Mouse (Mus musculus) intestine, embryonic 16.5 days (tissue): ENCODE data around the gene Mbnl2. TPM values are rescaled to one million over a fixed set of nuclear protein-coding genes. Genes with fewer than 3 reads are reported as not detected.
A peak's percentile ranks its signal among the peaks of the same experiment; 100 is the strongest.

Experiments used
- ATAC-seq: fragments of 200-750 bp; cut with Nextera tagmentation; 2 replicates; pipeline ENCODE4 v1.8.0; 2017; ENCODE audit warnings: moderate TSS enrichment, moderate library complexity
- H3K27ac ChIP-seq: fragments of 300-500 bp; sonication (generic); 2 replicates; pipeline ENCODE4 v1.5.1; 2014; ENCODE audit warnings: mild to moderate bottlenecking, low read length
- H3K27me3 ChIP-seq: fragments of 300-500 bp; sonication (generic); replicated peaks from 2 replicates; pipeline ENCODE4 v1.6.1; 2014; ENCODE audit warnings: low read length, control low read depth, mixed read lengths; ENCODE audit not compliant: control insufficient read depth, insufficient read depth
- H3K36me3 ChIP-seq: fragments of 300-500 bp; sonication (generic); 2 replicates; pipeline ENCODE4 v1.6.1; 2014; ENCODE audit warnings: low read length, control low read depth; ENCODE audit not compliant: control insufficient read depth, insufficient read depth
- H3K4me1 ChIP-seq: fragments of 300-500 bp; sonication (generic); 2 replicates; pipeline ENCODE4 v1.6.1; 2014; ENCODE audit warnings: low read length, control low read depth, mixed read lengths; ENCODE audit not compliant: control insufficient read depth, insufficient read depth
- H3K4me2 ChIP-seq: fragments of 300-500 bp; sonication (generic); 2 replicates; pipeline ENCODE4 v1.6.1; 2014; ENCODE audit warnings: low read depth, low read length, control low read depth
- H3K4me3 ChIP-seq: fragments of 300-500 bp; sonication (generic); 2 replicates; pipeline ENCODE4 v1.5.1; 2014; ENCODE audit warnings: mild to moderate bottlenecking, low read length
- H3K9ac ChIP-seq: fragments of 300-500 bp; sonication (generic); 2 replicates; pipeline ENCODE4 v1.6.1; 2014; ENCODE audit warnings: low read depth, low read length
- H3K9me3 ChIP-seq: fragments of 300-500 bp; sonication (generic); 2 replicates; pipeline ENCODE4 v1.6.1; 2016; ENCODE audit warnings: low read length, control low read depth; ENCODE audit not compliant: control insufficient read depth
- WGBS: fragments of 180-500 bp; shearing (Covaris S2); extraction: QIAGEN DNeasy Blood & Tissue Kit; methylation state at CpG from one replicate; pipeline ENCODE4 v1.1.7; 2014; 5-methylcytosine and 5-hydroxymethylcytosine counted together
- polyA plus RNA-seq: library from polyadenylated mRNA; unstranded; fragments of >200 nt; fragmentation: Nextera tagmentation; extraction: Ambion mirVana; gene quantifications from 2 replicates; pipeline ENCODE4 v1.2.1, GENCODE M21; 2015

The Mbnl2 gene
- polyA plus RNA-seq, result 114 and 127 TPM in 2 replicates

GRCm38 (mm10) chr14:120275246-120276238, at the start of gene Mbnl2:
Mbnl2 (plus strand) TSS chr14:120275669.
- peak within 1 kb of the TSS; percentile 96 for H3K27ac ChIP-seq
- H3K27me3 ChIP-seq, result no peaks in the 10 kb centered on the region
- no peaks in the 10 kb centered on the region for H3K9me3 ChIP-seq
- WGBS, result 1% methylated on average over 35 of the region's 35 CpGs
- H3K36me3 ChIP-seq, result no peaks in the 10 kb centered on the region
- peak; percentile 91 for ATAC-seq
- peak within 1 kb of the TSS; percentile 81 for H3K9ac ChIP-seq
- peak within 1 kb of the TSS; percentile 72 for H3K4me3 ChIP-seq
- peaks cover 28% of the 10 kb centered on the region for H3K4me1 ChIP-seq
- peak within 1 kb of the TSS; percentile 82 for H3K4me2 ChIP-seq

- Histone ChIP-seq H3K9me3 (no peaks in the 10 kb centered on the region), H3K4me1 (peaks cover 8% of the 10 kb centered on the region), H3K4me3 (no peak overlapping the region), H3K4me2 (no peak overlapping the region), H3K27ac (no peak overlapping the region), H3K27me3 (no peaks in the 10 kb centered on the region), H3K9ac (no peak overlapping the region), H3K36me3 (no peaks in the 10 kb centered on the region)
- ATAC-seq, result peak; percentile 71
- WGBS, result 31% methylated on average over 7 of the region's 7 CpGs
These were observed 43.4 kb upstream of the Mbnl2 start for GRCm38 (mm10) chr14:120232076-120232496.

GRCm38 (mm10) chr14:120235610-120236009, 39.9 kb upstream of the Mbnl2 start:
- H3K27ac ChIP-seq, result no peak overlapping the region
- no peaks in the 10 kb centered on the region for H3K27me3 ChIP-seq
- no peak for ATAC-seq
- no peak overlapping the region for H3K4me3 ChIP-seq
- H3K4me1 ChIP-seq, result peaks cover 12% of the 10 kb centered on the region
- no peaks in the 10 kb centered on the region for H3K9me3 ChIP-seq
- no peak overlapping the region for H3K9ac ChIP-seq
- no peak overlapping the region for H3K4me2 ChIP-seq
- 68% methylated on average over 7 of the region's 7 CpGs for WGBS
- no peaks in the 10 kb centered on the region for H3K36me3 ChIP-seq

GRCm38 (mm10) chr14:120238501-120238900, 37.0 kb upstream of the Mbnl2 start:
- H3K27ac ChIP-seq, result no peak overlapping the region
- no peaks in the 10 kb centered on the region for H3K27me3 ChIP-seq
- no peak overlapping the region for H3K9ac ChIP-seq
- no peak for ATAC-seq
- H3K4me1 ChIP-seq, result 0 out of 2 replicates have a peak, but pooled peaks cover 7% of the 10 kb centered on the region
- H3K36me3 ChIP-seq, result no peaks in the 10 kb centered on the region
- H3K9me3 ChIP-seq, result no peaks in the 10 kb centered on the region
- H3K4me2 ChIP-seq, result no peak overlapping the region
- no peak overlapping the region for H3K4me3 ChIP-seq

GRCm38 (mm10) chr14:120240209-120240608, 35.3 kb upstream of the Mbnl2 start:
- 48% methylated on average over 4 of the region's 4 CpGs for WGBS
- no peak overlapping the region for H3K9ac ChIP-seq
- no peak for ATAC-seq
- no peaks in the 10 kb centered on the region for H3K36me3 ChIP-seq
- no peaks in the 10 kb centered on the region for H3K27me3 ChIP-seq
- no peaks in the 10 kb centered on the region for H3K9me3 ChIP-seq
- no peak overlapping the region for H3K27ac ChIP-seq
- no peak overlapping the region for H3K4me2 ChIP-seq
- H3K4me3 ChIP-seq, result no peak overlapping the region
- 0 out of 2 replicates have a peak, but pooled peaks cover 7% of the 10 kb centered on the region for H3K4me1 ChIP-seq

GRCm38 (mm10) chr14:120242711-120243110, 32.8 kb upstream of the Mbnl2 start:
- WGBS, result 49% methylated on average over 5 of the region's 5 CpGs
- Histone ChIP-seq H3K9ac (no peak overlapping the region), H3K36me3 (no peaks in the 10 kb centered on the region), H3K4me3 (no peak overlapping the region), H3K4me1 (0 out of 2 replicates have a peak, but pooled peaks cover 7% of the 10 kb centered on the region), H3K27ac (no peak overlapping the region), H3K4me2 (no peak overlapping the region), H3K9me3 (no peaks in the 10 kb centered on the region), H3K27me3 (no peaks in the 10 kb centered on the region)
- peak; percentile 75 for ATAC-seq

- H3K27ac ChIP-seq, result no peak overlapping the region
- no peaks in the 10 kb centered on the region for H3K9me3 ChIP-seq
- 0 out of 2 replicates have a peak, but pooled peaks cover 3% of the 10 kb centered on the region for H3K4me1 ChIP-seq
- H3K36me3 ChIP-seq, result no peaks in the 10 kb centered on the region
- ATAC-seq, result no peak
- 71% methylated on average over 8 of the region's 8 CpGs for WGBS
- no peak overlapping the region for H3K4me2 ChIP-seq
- no peaks in the 10 kb centered on the region for H3K27me3 ChIP-seq
- no peak overlapping the region for H3K9ac ChIP-seq
- H3K4me3 ChIP-seq, result no peak overlapping the region
These were observed 30.3 kb upstream of the Mbnl2 start for GRCm38 (mm10) chr14:120245081-120245705.

GRCm38 (mm10) chr14:120253331-120253730, 22.1 kb upstream of the Mbnl2 start:
- H3K4me3 ChIP-seq, result no peak overlapping the region
- no peak for ATAC-seq
- H3K9ac ChIP-seq, result no peak overlapping the region
- H3K27ac ChIP-seq, result no peak overlapping the region
- no peaks in the 10 kb centered on the region for H3K36me3 ChIP-seq
- no peak overlapping the region for H3K4me2 ChIP-seq
- WGBS, result 83% methylated on average over 7 of the region's 7 CpGs
- no peaks in the 10 kb centered on the region for H3K9me3 ChIP-seq
- no peaks in the 10 kb centered on the region for H3K27me3 ChIP-seq
- H3K4me1 ChIP-seq, result peaks cover 8% of the 10 kb centered on the region

GRCm38 (mm10) chr14:120256146-120256545, 19.3 kb upstream of the Mbnl2 start:
- 74% methylated on average over 2 of the region's 2 CpGs for WGBS
- Histone ChIP-seq H3K4me3 (no peak overlapping the region), H3K4me1 (peaks cover 8% of the 10 kb centered on the region), H3K9me3 (no peaks in the 10 kb centered on the region), H3K36me3 (no peaks in the 10 kb centered on the region), H3K9ac (no peak overlapping the region), H3K27ac (no peak overlapping the region), H3K4me2 (no peak overlapping the region), H3K27me3 (no peaks in the 10 kb centered on the region)
- ATAC-seq, result no peak
